Mouse (Mus musculus) CH12.LX (cell line): ENCODE measurements around the gene Zdhhc1. TPM values are rescaled to one million over a fixed set of nuclear protein-coding genes. Genes with fewer than 3 reads are reported as not detected.

Experiments used
- DNase-seq: peaks from one replicate; pipeline ENCODE4 v3.0.0-alpha.2; 2013; ENCODE audit errors: extremely low read depth
- H3K27ac ChIP-seq: 2 replicates; pipeline ENCODE4 v1.5.1; 2012; ENCODE audit warnings: low read depth, mild to moderate bottlenecking, control low read depth, moderate library complexity; ENCODE audit not compliant: insufficient read depth
- H3K27me3 ChIP-seq: replicated peaks from 2 replicates; pipeline ENCODE3; 2012; ENCODE audit warnings: inconsistent platforms
- H3K36me3 ChIP-seq, 2 experiments: replicated peaks in 1 of 2; 2 replicates each; pipeline versions ENCODE3 to v1.6.1; 2012; ENCODE audit warnings: inconsistent platforms in 1 of 2, low read length in 1 of 2, mild to moderate bottlenecking in 1 of 2, mixed read lengths in 1 of 2, moderate library complexity in 1 of 2; ENCODE audit not compliant: control insufficient read depth in 1 of 2, insufficient read depth in 1 of 2
- H3K4me1 ChIP-seq, 2 experiments: 2 replicates each; pipeline ENCODE4 v1.6.1; 2012; ENCODE audit warnings: inconsistent platforms in 1 of 2, moderate library complexity in 1 of 2; ENCODE audit not compliant: insufficient read depth in 2 of 2, control insufficient read depth in 1 of 2
- H3K4me2 ChIP-seq: 2 replicates; pipeline ENCODE4 v1.6.1; 2012; ENCODE audit warnings: low read depth, mild to moderate bottlenecking, control low read depth; ENCODE audit not compliant: poor library complexity, insufficient read depth, severe bottlenecking
- H3K4me3 ChIP-seq, 3 experiments: fragments of 150-350 bp in 1 of 3; sonication (generic) in 1 of 3; replicated peaks in 1 of 3; 2 replicates each; pipeline versions ENCODE3 to v1.5.1; 2011 to 2012; ENCODE audit warnings: low read depth in 2 of 3, low read length in 2 of 3, mild to moderate bottlenecking in 2 of 3, moderate library complexity in 2 of 3, control low read depth in 1 of 3, improper control_type of control experiment in 1 of 3, inconsistent platforms in 1 of 3, mixed read lengths in 1 of 3; ENCODE audit not compliant: poor library complexity in 1 of 3
- H3K79me2 ChIP-seq: replicated peaks from 2 replicates; pipeline ENCODE4 v1.6.1; 2012; ENCODE audit warnings: mild to moderate bottlenecking, moderate library complexity; ENCODE audit not compliant: control insufficient read depth, poor library complexity, insufficient read depth, severe bottlenecking; ENCODE audit errors: extremely low read depth
- H3K9ac ChIP-seq: 2 replicates; pipeline ENCODE4 v1.6.1; 2012; ENCODE audit warnings: low read depth, mild to moderate bottlenecking, control low read depth, moderate library complexity; ENCODE audit not compliant: insufficient read depth
- H3K9me3 ChIP-seq: replicated peaks from 2 replicates; pipeline ENCODE3; 2012; ENCODE audit warnings: low read length, inconsistent platforms, mixed read lengths
- GABPA ChIP-seq: IDR thresholded peaks from 2 replicates; pipeline ENCODE4 v1.6.1; 2012; ENCODE audit warnings: low read depth, low read length, improper control_type of control experiment, inconsistent platforms; ENCODE audit not compliant: insufficient replicate concordance
- JUND ChIP-seq: conservative IDR thresholded peaks from 2 replicates; pipeline ENCODE4 v1.6.1; 2011; ENCODE audit warnings: low read depth, low read length, improper control_type of control experiment
- MAFK ChIP-seq: IDR thresholded peaks from 2 replicates; pipeline ENCODE4 v1.6.1; 2011; ENCODE audit warnings: low read length, improper control_type of control experiment; ENCODE audit not compliant: insufficient replicate concordance
- MAX ChIP-seq: IDR thresholded peaks from 2 replicates; pipeline ENCODE4 v1.6.1; 2011; ENCODE audit warnings: low read length, improper control_type of control experiment
- MAZ ChIP-seq: IDR thresholded peaks from 2 replicates; pipeline ENCODE4 v1.6.1; 2012; ENCODE audit warnings: low read depth, mild to moderate bottlenecking, inconsistent platforms, low read length, improper control_type of control experiment, moderate library complexity
- MXI1 ChIP-seq: IDR thresholded peaks from 2 replicates; pipeline ENCODE4 v1.6.1; 2011; ENCODE audit warnings: mild to moderate bottlenecking, low read depth, low read length, improper control_type of control experiment
- NRF1 ChIP-seq: IDR thresholded peaks from 2 replicates; pipeline ENCODE4 v1.6.1; 2014; ENCODE audit warnings: low read depth, mild to moderate bottlenecking, inconsistent platforms, low read length, improper control_type of control experiment, moderate library complexity
- PAX5 ChIP-seq: IDR thresholded peaks from 2 replicates; pipeline ENCODE4 v1.6.1; 2012; ENCODE audit warnings: low read length, inconsistent platforms, mixed read lengths
- POLR2A ChIP-seq: IDR thresholded peaks from 2 replicates; pipeline ENCODE4 v1.6.1; 2011; ENCODE audit warnings: low read depth, mild to moderate bottlenecking, improper control_type of control experiment, low read length
- POLR2AphosphoS2 ChIP-seq: IDR thresholded peaks from 2 replicates; pipeline ENCODE4 v1.6.1; 2011; ENCODE audit warnings: low read depth, low read length, improper control_type of control experiment
- RAD21 ChIP-seq: IDR thresholded peaks from 2 replicates; pipeline ENCODE4 v1.6.1; 2011; ENCODE audit warnings: low read depth, mild to moderate bottlenecking, low read length, improper control_type of control experiment, moderate library complexity
- RCOR1 ChIP-seq: conservative IDR thresholded peaks from 2 replicates; pipeline ENCODE4 v1.6.1; 2012; ENCODE audit warnings: low read depth, mild to moderate bottlenecking, inconsistent platforms, low read length, improper control_type of control experiment
- TBP ChIP-seq: conservative IDR thresholded peaks from 2 replicates; pipeline ENCODE4 v1.6.1; 2011; ENCODE audit warnings: low read depth, low read length, improper control_type of control experiment
- UBTF ChIP-seq: IDR thresholded peaks from 2 replicates; pipeline ENCODE4 v1.6.1; 2012; ENCODE audit warnings: low read depth, mild to moderate bottlenecking, inconsistent platforms, low read length, improper control_type of control experiment, moderate library complexity
- USF2 ChIP-seq: conservative IDR thresholded peaks from 2 replicates; pipeline ENCODE4 v1.6.1; 2011; ENCODE audit warnings: low read depth, low read length, improper control_type of control experiment
- ZC3H11A ChIP-seq: IDR thresholded peaks from 2 replicates; pipeline ENCODE4 v1.6.1; 2012; ENCODE audit warnings: low read depth, mild to moderate bottlenecking, inconsistent platforms, low read length, improper control_type of control experiment
- ZKSCAN1 ChIP-seq: IDR thresholded peaks from 2 replicates; pipeline ENCODE4 v1.6.1; 2012; ENCODE audit warnings: low read depth, inconsistent platforms, low read length, improper control_type of control experiment, borderline replicate concordance
- ZMIZ1 ChIP-seq: IDR thresholded peaks from 2 replicates; pipeline ENCODE4 v1.6.1; 2012; ENCODE audit warnings: low read depth, mild to moderate bottlenecking, inconsistent platforms, low read length, improper control_type of control experiment
- dilution Hi-C: fragments of 300-500 bp; cut with MboI; formaldehyde crosslinking; loops from 2 replicates; pipeline ENCODE4 v1.14.3; 2020; ENCODE audit warnings: low sequenced_read_pairs; ENCODE audit not compliant: extremely low pct_unique_long_range_greater_than_20kb, extremely low pct_ligation_motif_present
- in situ Hi-C: fragments of 300-500 bp; cut with MboI; formaldehyde crosslinking; loops from 3 replicates; pipeline ENCODE4 v1.14.3; 2019; ENCODE audit warnings: low sequenced_read_pairs, low pct_ligation_motif_present, low pct_unique_long_range_greater_than_20kb, mixed read lengths
- polyA plus RNA-seq: library from polyadenylated mRNA; unstranded; fragments of >175 nt; gene quantifications from 2 replicates; pipeline ENCODE4 v1.2.1, GENCODE M21; 2012; ENCODE audit warnings: low read depth; ENCODE audit not compliant: insufficient read length
- total RNA-seq, 2 experiments: library from RNA; depleted of rRNA; stranded (reverse); fragments of 300-350 nt in 1 of 2; fragments of >200 nt in 1 of 2; gene quantifications; 2 replicates each; pipeline ENCODE4 v1.2.3; 2012 to 2014

Gene Zdhhc1
- total and polyA plus RNA-seq, 3 experiments, result 1.6 to 3.6 (median 2.6) TPM

GRCm38 (mm10) chr8:105472983-105473382, 23.7 kb downstream of the Zdhhc1 start:
- Histone ChIP-seq H3K4me1 (no peaks in the 10 kb centered on the region), H3K36me3 (peaks cover 0 to 25% of the 10 kb centered on the region in 2 experiments), H3K27ac (no peak overlapping the region), H3K4me2 (no peak overlapping the region), H3K27me3 (no peaks in the 10 kb centered on the region), H3K9ac (no peak overlapping the region), H3K9me3 (no peaks in the 10 kb centered on the region), H3K79me2 (no peaks in the 10 kb centered on the region), H3K4me3 (no peak overlapping the region)
- TF ChIP-seq POLR2AphosphoS2 (no peak), ZC3H11A (no peak)
- dilution Hi-C loops, result no loop called here
- in situ Hi-C loops, result loop anchor here (5.0 to 10.0 kb wide), 2 partner anchors 36 to 108 kb away; no protein-coding TSS in a partner anchor
- DNase-seq, result no peak

GRCm38 (mm10) chr8:105472414-105472932, 24.2 kb downstream of the Zdhhc1 start:
- Histone ChIP-seq H3K4me1 (no peaks in the 10 kb centered on the region), H3K4me3 (no peak overlapping the region), H3K9ac (no peak overlapping the region), H3K27me3 (no peaks in the 10 kb centered on the region), H3K4me2 (no peak overlapping the region), H3K79me2 (no peaks in the 10 kb centered on the region), H3K9me3 (no peaks in the 10 kb centered on the region), H3K36me3 (peaks cover 0 to 25% of the 10 kb centered on the region in 2 experiments)
- no peak for DNase-seq
- in situ Hi-C loops, result loop anchor here (5.0 to 10.0 kb wide), 2 partner anchors 35 to 108 kb away; no protein-coding TSS in a partner anchor
- dilution Hi-C loops, result no loop called here
- TF ChIP-seq RAD21 (no peak), PAX5 (no peak), MAFK (no peak), POLR2A (no peak)
- TF ChIP-seq, all 38 proteins: peak for 0
- H3K27ac ChIP-seq, result no peak overlapping the region

- no peak within 1 kb of the TSS for H3K4me2 ChIP-seq
- no peak for DNase-seq
- H3K9ac ChIP-seq, result no peak within 1 kb of the TSS
- dilution Hi-C loops (no loop called here), in situ Hi-C loops (loop anchor here (5.0 to 10.0 kb wide), 2 partner anchors 34 to 107 kb away; no protein-coding TSS in a partner anchor)
- no peak within 1 kb of the TSS for H3K4me3 ChIP-seq
- H3K9me3 ChIP-seq, result no peaks in the 10 kb centered on the region
- peaks cover 0 to 27% of the 10 kb centered on the region in 2 experiments for H3K36me3 ChIP-seq
- no peak within 1 kb of the TSS for H3K27ac ChIP-seq
- no peaks in the 10 kb centered on the region for H3K4me1 ChIP-seq
- no peaks in the 10 kb centered on the region for H3K27me3 ChIP-seq
- no peaks in the 10 kb centered on the region for H3K79me2 ChIP-seq
- TF ChIP-seq MAZ, result no peak
- TF ChIP-seq UBTF, result no peak
- TF ChIP-seq ZMIZ1, result no peak
- no peak for TF ChIP-seq ZKSCAN1
- no peak for TF ChIP-seq PAX5
- no peak for TF ChIP-seq POLR2AphosphoS2
- TF ChIP-seq USF2, result no peak
- TF ChIP-seq MXI1, result no peak
- TF ChIP-seq NRF1, result no peak
- no peak for TF ChIP-seq JUND
- TF ChIP-seq GABPA, result no peak
- TF ChIP-seq MAX, result no peak
- TF ChIP-seq MAFK, result no peak
- TF ChIP-seq ZC3H11A, result no peak
- TF ChIP-seq RCOR1, result no peak
- TF ChIP-seq POLR2A, result no peak
- no peak for TF ChIP-seq TBP
Measured at GRCm38 (mm10) chr8:105471314-105472015, 25.2 kb downstream of the Zdhhc1 start, which contains the start of gene Tppp3. Gene Tppp3 (minus strand): TSS chr8:105471526.
